Mouse (Mus musculus) lung, postnatal 0 days (tissue): ENCODE data around the gene Fkbp7.

Experiments
- CTCF ChIP-seq: IDR thresholded peaks from 2 replicates; pipeline ENCODE4 v1.5.1; 2016; ENCODE audit warnings: antibody characterized with exemption, mild to moderate bottlenecking
- EP300 ChIP-seq: IDR thresholded peaks from 2 replicates; pipeline ENCODE4 v1.6.1; 2016; ENCODE audit warnings: antibody characterized with exemption, mild to moderate bottlenecking, control low read depth

- TF ChIP-seq EP300 (no peak), CTCF (peak; percentile 10; the same call in 1 of the 2 replicates)
Observed at GRCm38 (mm10) chr2:76653070-76653469, 19.8 kb downstream of the Fkbp7 start.
